Mouse (Mus musculus) forebrain, embryonic 13.5 days (tissue): ENCODE measurements at regions not wholly inside any gene's neighbourhood (a gene's known extent, or its start where the extent isn't known, plus 50 kb on each side); places are given as distances from the start of the nearest gene placed in this dataset.

Experiments used
- ATAC-seq: fragments of 200-750 bp; cut with Nextera tagmentation; 2 replicates; pipeline ENCODE4 v1.8.0; 2017
- H3K27ac ChIP-seq: fragments of 300-500 bp; sonication (generic); 2 replicates; pipeline ENCODE4 v1.5.1; 2015; ENCODE audit warnings: inconsistent platforms, mild to moderate bottlenecking, moderate library complexity
- H3K27me3 ChIP-seq: fragments of 300-500 bp; sonication (generic); 2 replicates; pipeline ENCODE4 v1.6.1; 2015; ENCODE audit warnings: mild to moderate bottlenecking, inconsistent platforms
- H3K36me3 ChIP-seq: fragments of 300-500 bp; sonication (generic); 2 replicates; pipeline ENCODE4 v1.6.1; 2015; ENCODE audit warnings: mild to moderate bottlenecking, inconsistent platforms; ENCODE audit not compliant: poor library complexity, severe bottlenecking
- H3K4me1 ChIP-seq: fragments of 300-500 bp; sonication (generic); 2 replicates; pipeline ENCODE4 v1.6.1; 2015; ENCODE audit warnings: inconsistent platforms
- H3K4me2 ChIP-seq: fragments of 300-500 bp; sonication (generic); 2 replicates; pipeline ENCODE4 v1.6.1; 2015; ENCODE audit warnings: inconsistent platforms, mild to moderate bottlenecking, moderate library complexity
- H3K4me3 ChIP-seq: fragments of 300-500 bp; sonication (generic); 2 replicates; pipeline ENCODE4 v1.5.1; 2015; ENCODE audit warnings: mild to moderate bottlenecking, inconsistent platforms
- H3K9ac ChIP-seq: fragments of 300-500 bp; sonication (generic); 2 replicates; pipeline ENCODE4 v1.6.1; 2015; ENCODE audit warnings: mild to moderate bottlenecking, inconsistent platforms
- H3K9me3 ChIP-seq: fragments of 300-500 bp; sonication (generic); replicated peaks from 2 replicates; pipeline ENCODE4 v1.6.1; 2016; ENCODE audit warnings: inconsistent platforms
- WGBS: fragments of 180-500 bp; shearing (Covaris S2); methylation state at CpG from one replicate; pipeline ENCODE4 v1.1.7; 2015; 5-methylcytosine and 5-hydroxymethylcytosine counted together

- Histone ChIP-seq H3K36me3 (no peaks in the 10 kb centered on the region), H3K27me3 (no peaks in the 10 kb centered on the region), H3K9me3 (no peaks in the 10 kb centered on the region), H3K4me2 (peak overlapping the region; percentile 24), H3K9ac (no peak overlapping the region), H3K27ac (no peak overlapping the region), H3K4me3 (no peak overlapping the region), H3K4me1 (0 out of 2 replicates have a peak, but pooled peaks cover 5% of the 10 kb centered on the region)
- WGBS: 68% methylated on average over 18 of the region's 18 CpGs
- peak; percentile 16; the same call in 1 of the 2 replicates for ATAC-seq
These were observed 385.0 kb upstream of the Rora start for GRCm38 (mm10) chr9:68268551-68268950.

- Histone ChIP-seq H3K9ac (no peak overlapping the region), H3K36me3 (no peaks in the 10 kb centered on the region), H3K4me3 (no peak overlapping the region), H3K4me1 (no peaks in the 10 kb centered on the region), H3K9me3 (no peaks in the 10 kb centered on the region), H3K27ac (no peak overlapping the region), H3K4me2 (no peak overlapping the region), H3K27me3 (no peaks in the 10 kb centered on the region)
- no peak for ATAC-seq
- WGBS: 82% methylated on average over 7 of the region's 7 CpGs
These were observed 351.2 kb upstream of the Rora start for GRCm38 (mm10) chr9:68302232-68302925.

GRCm38 (mm10) chr9:68330721-68331120 is 322.9 kb upstream of the Rora start:
- Histone ChIP-seq H3K4me1 (no peaks in the 10 kb centered on the region), H3K27ac (no peak overlapping the region), H3K27me3 (no peaks in the 10 kb centered on the region), H3K36me3 (no peaks in the 10 kb centered on the region), H3K4me2 (no peak overlapping the region), H3K4me3 (no peak overlapping the region), H3K9ac (no peak overlapping the region), H3K9me3 (no peaks in the 10 kb centered on the region)
- ATAC-seq: no peak
- WGBS: 79% methylated on average over 3 of the region's 3 CpGs

- Histone ChIP-seq H3K27me3 (no peaks in the 10 kb centered on the region), H3K9ac (no peak overlapping the region), H3K9me3 (no peaks in the 10 kb centered on the region), H3K36me3 (no peaks in the 10 kb centered on the region), H3K4me1 (no peaks in the 10 kb centered on the region), H3K4me3 (no peak overlapping the region), H3K27ac (no peak overlapping the region), H3K4me2 (no peak overlapping the region)
- WGBS: 65% methylated on average over 3 of the region's 3 CpGs
- no peak for ATAC-seq
These were observed 312.7 kb upstream of the Rora start for GRCm38 (mm10) chr9:68340921-68341320.

GRCm38 (mm10) chr9:68341511-68341910 is 312.1 kb upstream of the Rora start:
- H3K9ac ChIP-seq: no peak overlapping the region
- no peaks in the 10 kb centered on the region for H3K4me1 ChIP-seq
- no peak for ATAC-seq
- H3K27ac ChIP-seq: no peak overlapping the region
- H3K4me2 ChIP-seq: no peak overlapping the region
- H3K27me3 ChIP-seq: no peaks in the 10 kb centered on the region
- 93% methylated on average over 3 of the region's 3 CpGs for WGBS
- H3K36me3 ChIP-seq: no peaks in the 10 kb centered on the region
- H3K9me3 ChIP-seq: no peaks in the 10 kb centered on the region
- no peak overlapping the region for H3K4me3 ChIP-seq

GRCm38 (mm10) chr9:68347426-68347825 is 306.2 kb upstream of the Rora start:
- no peaks in the 10 kb centered on the region for H3K9me3 ChIP-seq
- H3K27ac ChIP-seq: no peak overlapping the region
- no peaks in the 10 kb centered on the region for H3K27me3 ChIP-seq
- WGBS: 89% methylated on average over 6 of the region's 6 CpGs
- H3K36me3 ChIP-seq: no peaks in the 10 kb centered on the region
- no peak overlapping the region for H3K9ac ChIP-seq
- H3K4me2 ChIP-seq: no peak overlapping the region
- no peak overlapping the region for H3K4me3 ChIP-seq
- no peak; the same call in 1 of the 2 replicates for ATAC-seq
- H3K4me1 ChIP-seq: no peaks in the 10 kb centered on the region

GRCm38 (mm10) chr9:68351466-68351865 is 302.1 kb upstream of the Rora start:
- H3K4me2 ChIP-seq: no peak overlapping the region
- no peaks in the 10 kb centered on the region for H3K36me3 ChIP-seq
- no peaks in the 10 kb centered on the region for H3K9me3 ChIP-seq
- no peaks in the 10 kb centered on the region for H3K4me1 ChIP-seq
- WGBS: 90% methylated on average over 4 of the region's 4 CpGs
- H3K27me3 ChIP-seq: no peaks in the 10 kb centered on the region
- no peak for ATAC-seq
- no peak overlapping the region for H3K27ac ChIP-seq
- H3K4me3 ChIP-seq: no peak overlapping the region
- H3K9ac ChIP-seq: no peak overlapping the region

- Histone ChIP-seq H3K4me1 (no peaks in the 10 kb centered on the region), H3K4me2 (no peak overlapping the region), H3K36me3 (no peaks in the 10 kb centered on the region), H3K9me3 (no peaks in the 10 kb centered on the region), H3K9ac (no peak overlapping the region), H3K27ac (no peak overlapping the region), H3K27me3 (no peaks in the 10 kb centered on the region), H3K4me3 (no peak overlapping the region)
- WGBS: 83% methylated on average over 4 of the region's 4 CpGs
- no peak for ATAC-seq
These were observed 299.1 kb upstream of the Rora start for GRCm38 (mm10) chr9:68354470-68354869.

- Histone ChIP-seq H3K27ac (no peak overlapping the region), H3K4me3 (no peak overlapping the region), H3K9ac (no peak overlapping the region), H3K9me3 (no peaks in the 10 kb centered on the region), H3K27me3 (no peaks in the 10 kb centered on the region), H3K36me3 (no peaks in the 10 kb centered on the region), H3K4me2 (no peak overlapping the region), H3K4me1 (no peaks in the 10 kb centered on the region)
- WGBS: 95% methylated on average over 4 of the region's 4 CpGs
- ATAC-seq: no peak
These were observed 297.5 kb upstream of the Rora start for GRCm38 (mm10) chr9:68356078-68356477.

- WGBS: 67% methylated on average over 5 of the region's 5 CpGs
- Histone ChIP-seq H3K4me1 (no peaks in the 10 kb centered on the region), H3K4me2 (no peak overlapping the region), H3K36me3 (no peaks in the 10 kb centered on the region), H3K4me3 (no peak overlapping the region), H3K27ac (no peak overlapping the region), H3K9ac (no peak overlapping the region), H3K9me3 (no peaks in the 10 kb centered on the region), H3K27me3 (no peaks in the 10 kb centered on the region)
- no peak for ATAC-seq
These were observed 296.4 kb upstream of the Rora start for GRCm38 (mm10) chr9:68357231-68357630.

- no peaks in the 10 kb centered on the region for H3K27me3 ChIP-seq
- no peak overlapping the region for H3K4me3 ChIP-seq
- WGBS: 72% methylated on average over 3 of the region's 3 CpGs
- no peaks in the 10 kb centered on the region for H3K4me1 ChIP-seq
- no peaks in the 10 kb centered on the region for H3K36me3 ChIP-seq
- no peaks in the 10 kb centered on the region for H3K9me3 ChIP-seq
- H3K4me2 ChIP-seq: no peak overlapping the region
- H3K9ac ChIP-seq: no peak overlapping the region
- H3K27ac ChIP-seq: no peak overlapping the region
- ATAC-seq: no peak
These were observed 286.6 kb upstream of the Rora start for GRCm38 (mm10) chr9:68366973-68367372.

- Histone ChIP-seq H3K27ac (no peak overlapping the region), H3K4me1 (no peaks in the 10 kb centered on the region), H3K4me2 (no peak overlapping the region), H3K36me3 (no peaks in the 10 kb centered on the region), H3K4me3 (no peak overlapping the region), H3K9me3 (no peaks in the 10 kb centered on the region), H3K9ac (no peak overlapping the region), H3K27me3 (no peaks in the 10 kb centered on the region)
- 94% methylated on average over 4 of the region's 4 CpGs for WGBS
- ATAC-seq: no peak
These were observed 286.0 kb upstream of the Rora start for GRCm38 (mm10) chr9:68367556-68367955.

GRCm38 (mm10) chr9:68372726-68373125 is 280.9 kb upstream of the Rora start:
- no peaks in the 10 kb centered on the region for H3K9me3 ChIP-seq
- no peaks in the 10 kb centered on the region for H3K36me3 ChIP-seq
- ATAC-seq: no peak
- H3K9ac ChIP-seq: no peak overlapping the region
- H3K27me3 ChIP-seq: no peaks in the 10 kb centered on the region
- no peak overlapping the region for H3K4me3 ChIP-seq
- no peak overlapping the region for H3K4me2 ChIP-seq
- no peaks in the 10 kb centered on the region for H3K4me1 ChIP-seq
- 89% methylated on average over 4 of the region's 4 CpGs for WGBS
- no peak overlapping the region for H3K27ac ChIP-seq
